Mouse (Mus musculus) gastrocnemius, adult 8-10 months (tissue): ENCODE data around the gene Zfand2a. TPM values are rescaled to one million over a fixed set of nuclear protein-coding genes. Genes with fewer than 3 reads are reported as not detected.

Experiments
- DNase-seq, 2 experiments: peaks; one replicate each; pipeline ENCODE4 v3.0.0; 2022; ENCODE audit warnings: low spot score in 2 of 2
- total RNA-seq, 4 experiments: library from RNA; stranded (reverse); gene quantifications; 2 replicates each; pipeline ENCODE4 v1.2.4; 2022

Zfand2a gene
- total RNA-seq, 4 experiments from 2014 or later, result 7.8 to 11.4 (median 8.9) TPM

GRCm38 (mm10) chr5:139432747-139433508 lies 51.4 kb downstream of the Zfand2a start:
- DNase-seq, result no peak

GRCm38 (mm10) chr5:139432333-139432732 lies 52.0 kb downstream of the Zfand2a start:
- DNase-seq, result no peak

GRCm38 (mm10) chr5:139429818-139430341 lies 54.5 kb downstream of the Zfand2a start:
- no peak for DNase-seq

GRCm38 (mm10) chr5:139427989-139428388 lies 56.4 kb downstream of the Zfand2a start:
- DNase-seq, result no peak

GRCm38 (mm10) chr5:139427001-139427400 lies 57.3 kb downstream of the Zfand2a start:
- no peak for DNase-seq

- DNase-seq, result no peak
Observed at GRCm38 (mm10) chr5:139425198-139425597, 59.2 kb downstream of the Zfand2a start.

GRCm38 (mm10) chr5:139423026-139423865 lies 61.1 kb downstream of the Zfand2a start, which contains the start of gene Gper1:
Gper1 (plus strand) TSS chr5:139423151.
- DNase-seq, result no peak

Other genes starting within 250 kb of the Zfand2a start
- gene Get4, start 232.2 kb downstream of the Zfand2a start, total RNA-seq, result 10 to 100 TPM; 32.8 to 36.4 (median 34.1) TPM
- 1 to 10 TPM in 1 of 4 experiments, under 1 TPM in 3; 0.44 to 2.0 (median 0.64) TPM for gene Adap1, start 158.9 kb downstream of the Zfand2a start, total RNA-seq
- gene Cox19, start 133.1 kb downstream of the Zfand2a start, total RNA-seq, result 10 to 100 TPM; 46.5 to 60.3 (median 57.4) TPM
- not detected for gene Cyp2w1, start 131.9 kb downstream of the Zfand2a start, total RNA-seq
- 10 to 100 TPM; 20.9 to 28.6 (median 25.4) TPM for gene Gpr146, start 106.9 kb downstream of the Zfand2a start, total RNA-seq
- gene C130050O18Rik, start 79.3 kb downstream of the Zfand2a start, total RNA-seq, result under 1 TPM in 2 of 4 experiments, not detected in 2; 0.15 to 0.27 TPM
- gene Gper1, start 61.4 kb downstream of the Zfand2a start, total RNA-seq, result under 1 TPM; 0.24 to 0.77 (median 0.61) TPM
- gene 3110082I17Rik, start 24.0 kb downstream of the Zfand2a start, total RNA-seq, result 10 to 100 TPM in 1 of 4 experiments, 1 to 10 TPM in 3; 6.6 to 10.2 (median 9.1) TPM
- not detected for gene Uncx, start 58.9 kb upstream of the Zfand2a start, total RNA-seq